Mouse (Mus musculus): ENCODE data around the gene Ptpdc1.

The Ptpdc1 gene

GRCm38 (mm10) chr13:48548296-48548695 lies 77.2 kb downstream of the Ptpdc1 start:
- no peak for DNase-seq (ENCODE audit: extremely low read depth, low read depth)

- no peak for DNase-seq (ENCODE audit: extremely low read depth, low read depth)
These were observed 77.8 kb downstream of the Ptpdc1 start for GRCm38 (mm10) chr13:48547623-48548022.

GRCm38 (mm10) chr13:48546330-48546917 lies 79.0 kb downstream of the Ptpdc1 start:
- peak; percentile 97 for DNase-seq (ENCODE audit: extremely low read depth, low read depth)

GRCm38 (mm10) chr13:48545476-48546281 lies 79.8 kb downstream of the Ptpdc1 start:
- DNase-seq (ENCODE audit: extremely low read depth, low read depth) = peak; percentile 97

DNA sequence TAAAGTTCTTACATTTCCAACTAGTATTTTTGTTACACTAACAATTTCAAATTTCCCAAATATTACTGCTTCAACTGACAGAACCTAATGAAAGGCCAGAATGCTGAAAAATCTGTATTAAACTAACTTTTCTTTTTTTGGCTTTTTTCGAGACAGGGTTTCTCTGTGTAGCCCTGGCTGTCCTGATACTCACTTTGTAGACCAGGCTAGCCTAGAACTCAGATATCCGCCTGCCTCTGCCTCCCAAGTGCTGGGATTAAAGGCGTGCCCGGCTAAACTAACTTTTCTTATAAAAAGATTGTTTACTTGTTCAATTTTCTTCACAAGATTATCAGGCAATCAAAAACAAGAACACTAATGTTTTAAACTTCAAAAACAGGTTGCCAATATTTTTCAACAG lies 80.6 kb downstream of the Ptpdc1 start:
- DNase-seq (ENCODE audit: extremely low read depth, low read depth) = no peak

DNA sequence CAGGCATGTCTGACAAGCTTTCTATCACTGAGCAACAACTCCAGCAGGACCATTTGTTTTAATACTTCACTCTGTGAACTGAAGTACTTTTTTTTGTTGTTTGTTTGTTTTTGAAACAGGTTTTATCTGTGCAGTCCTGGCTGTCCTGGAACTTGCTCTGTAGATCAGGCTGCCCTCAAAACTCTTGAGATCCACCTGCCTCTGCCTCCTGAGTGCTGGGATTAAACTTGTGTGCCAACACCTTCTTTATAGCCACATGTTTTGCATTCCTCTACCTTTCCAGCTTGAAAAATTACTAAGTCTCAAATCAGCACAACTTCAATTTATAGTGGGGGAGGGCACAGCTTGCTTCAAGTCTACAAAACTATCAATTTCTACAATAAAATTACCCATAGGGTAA lies 81.1 kb downstream of the Ptpdc1 start:
- DNase-seq (ENCODE audit: extremely low read depth, low read depth) = no peak

GRCm38 (mm10) chr13:48540488-48540887 lies 85.0 kb downstream of the Ptpdc1 start:
- no peak for DNase-seq (ENCODE audit: extremely low read depth, low read depth)

- no peak for DNase-seq (ENCODE audit: extremely low read depth, low read depth)
These were observed 92.0 kb downstream of the Ptpdc1 start for GRCm38 (mm10) chr13:48533441-48533840.

GRCm38 (mm10) chr13:48531448-48531847 lies 94.0 kb downstream of the Ptpdc1 start:
- no peak for DNase-seq (ENCODE audit: extremely low read depth, low read depth)

DNA sequence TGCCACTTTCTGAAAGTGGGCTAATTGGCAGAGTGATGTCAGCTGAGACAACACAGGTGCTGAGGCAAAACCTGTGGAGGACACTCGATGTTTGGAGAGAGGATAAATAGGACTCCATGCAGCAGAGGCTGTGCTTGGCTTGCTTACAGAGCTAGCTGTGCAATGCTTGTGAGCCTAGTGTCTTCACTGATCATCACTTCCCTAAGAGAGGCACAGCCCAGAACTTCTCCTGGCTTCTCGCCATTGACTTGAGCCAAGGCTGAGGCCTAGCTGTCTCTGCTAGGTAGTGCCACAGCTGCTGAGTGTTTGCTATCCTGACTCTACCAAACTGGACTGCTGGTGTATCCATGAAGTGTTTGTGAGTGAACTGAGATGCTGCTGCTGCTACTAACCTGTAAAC lies 94.8 kb downstream of the Ptpdc1 start:
- peak; percentile 71 for DNase-seq (ENCODE audit: extremely low read depth, low read depth)

GRCm38 (mm10) chr13:48529028-48529427 lies 96.4 kb downstream of the Ptpdc1 start:
- no peak for DNase-seq (ENCODE audit: extremely low read depth, low read depth)

- DNase-seq (ENCODE audit: extremely low read depth, low read depth) = peak; percentile 84
These were observed 97.2 kb downstream of the Ptpdc1 start for GRCm38 (mm10) chr13:48528123-48528871.
